Mouse (Mus musculus) frontal cortex, adult 2 months (tissue): ENCODE data around the gene Hes5. TPM values are rescaled to one million over a fixed set of nuclear protein-coding genes. Genes with fewer than 3 reads are reported as not detected.
A peak's percentile ranks its signal among the peaks of the same experiment; 100 is the strongest.

Experiments used
- DNase-seq, 2 experiments: peaks; one replicate each; pipeline ENCODE4 v3.0.0; 2022; ENCODE audit warnings: low spot score in 1 of 2; ENCODE audit errors: extremely low spot score in 1 of 2
- polyA plus RNA-seq: library from polyadenylated mRNA; depleted of rRNA; stranded (reverse); fragments of >200 nt; gene quantifications from 2 replicates; pipeline ENCODE4 v1.2.3, GENCODE M21; 2012; rRNA removed

Gene Hes5
- 45.3 and 68.8 TPM in 2 replicates for polyA plus RNA-seq

DNA sequence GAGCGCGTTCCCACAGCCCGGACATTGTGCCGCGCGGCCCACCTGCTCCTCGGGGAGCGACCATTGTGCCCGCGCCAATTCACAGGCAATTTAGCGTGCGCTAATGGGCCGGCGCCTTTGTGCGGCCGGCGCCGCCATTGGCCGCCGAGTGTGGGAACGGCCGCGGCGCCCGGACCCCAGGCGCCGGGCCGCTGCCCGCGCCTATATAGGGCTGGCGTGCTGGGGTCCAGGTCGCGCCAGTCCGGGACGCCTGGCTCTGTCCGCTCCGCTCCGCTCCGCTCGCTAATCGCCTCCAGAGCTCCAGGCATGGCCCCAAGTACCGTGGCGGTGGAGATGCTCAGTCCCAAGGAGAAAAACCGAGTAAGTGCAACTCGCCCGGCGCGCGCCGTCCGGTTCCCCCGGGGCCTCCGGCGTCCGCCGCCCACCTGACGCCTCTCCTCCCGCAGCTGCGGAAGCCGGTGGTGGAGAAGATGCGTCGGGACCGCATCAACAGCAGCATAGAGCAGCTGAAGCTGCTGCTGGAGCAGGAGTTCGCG, at the start of gene Hes5:
Hes5 (plus strand) TSS at position 234 of the 536 bp plus-strand sequence.
- peak in 1 of 2 experiments; percentile 56 for DNase-seq

- no peak for DNase-seq
These were observed 49.1 kb upstream of the Hes5 start for GRCm38 (mm10) chr4:154911644-154912043.

- no peak for DNase-seq
These were observed 46.9 kb upstream of the Hes5 start for GRCm38 (mm10) chr4:154913845-154914244.

DNA sequence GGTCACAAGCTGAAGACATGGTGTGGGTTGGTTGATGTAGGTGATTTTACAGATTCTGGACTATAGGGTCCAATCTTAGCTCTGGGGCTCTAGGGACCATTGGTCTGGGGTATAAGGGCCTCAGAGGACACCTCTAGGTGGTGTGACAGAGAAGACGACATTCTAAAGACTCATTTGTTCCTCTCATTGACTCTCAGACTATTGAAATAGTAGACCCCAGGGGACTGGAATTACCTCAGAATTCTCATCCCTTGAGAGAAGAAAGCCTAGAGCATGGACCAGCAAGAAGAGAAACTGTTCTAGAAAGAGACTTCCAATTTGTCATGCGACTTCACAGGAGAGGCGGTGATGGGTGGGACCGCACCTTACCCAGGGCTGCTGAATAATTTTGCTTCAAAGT, 46.5 kb upstream of the Hes5 start:
- DNase-seq: no peak

DNA sequence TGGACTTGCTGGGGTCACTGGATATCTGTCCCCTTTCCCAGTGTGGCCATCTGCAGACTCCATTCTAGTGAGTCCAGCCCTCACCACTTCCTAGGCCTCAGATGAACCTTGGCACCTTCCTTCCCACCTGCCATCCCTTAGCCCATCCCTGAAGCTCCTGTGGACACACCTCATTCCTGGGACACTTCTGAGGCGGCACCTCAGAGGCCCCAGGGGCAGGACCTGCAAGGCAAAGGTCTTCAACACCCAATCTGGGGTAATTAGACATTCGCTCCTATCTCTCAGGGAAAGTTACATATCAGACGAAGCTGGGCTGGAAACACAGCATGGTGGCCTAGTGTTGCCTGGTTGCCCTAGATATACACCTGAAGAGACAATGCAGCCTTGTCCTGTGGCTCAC, 46.0 kb upstream of the Hes5 start:
- no peak for DNase-seq

GRCm38 (mm10) chr4:154915286-154915685, 45.4 kb upstream of the Hes5 start:
- no peak for DNase-seq

DNA sequence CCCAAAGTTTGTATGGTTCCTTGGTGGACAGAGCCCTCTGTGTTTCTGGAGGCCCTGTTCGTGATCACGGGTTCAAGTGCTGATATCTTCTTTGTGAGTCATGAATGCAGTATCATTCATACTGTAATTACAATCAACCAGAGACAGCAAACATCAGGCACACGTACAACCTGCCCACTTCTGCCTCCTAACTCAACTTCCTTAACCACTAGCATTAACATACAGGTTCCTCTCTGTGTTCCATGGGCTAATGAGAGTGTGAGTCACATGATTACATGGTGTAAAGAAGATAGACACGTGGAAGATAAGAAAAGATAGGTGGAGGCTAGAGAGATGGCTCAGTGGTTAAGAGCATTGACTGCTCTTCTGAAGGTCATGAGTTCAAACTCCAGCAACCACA, 44.1 kb upstream of the Hes5 start:
- DNase-seq: no peak

- no peak for DNase-seq
These were observed 38.4 kb upstream of the Hes5 start for GRCm38 (mm10) chr4:154922291-154922690.

DNA sequence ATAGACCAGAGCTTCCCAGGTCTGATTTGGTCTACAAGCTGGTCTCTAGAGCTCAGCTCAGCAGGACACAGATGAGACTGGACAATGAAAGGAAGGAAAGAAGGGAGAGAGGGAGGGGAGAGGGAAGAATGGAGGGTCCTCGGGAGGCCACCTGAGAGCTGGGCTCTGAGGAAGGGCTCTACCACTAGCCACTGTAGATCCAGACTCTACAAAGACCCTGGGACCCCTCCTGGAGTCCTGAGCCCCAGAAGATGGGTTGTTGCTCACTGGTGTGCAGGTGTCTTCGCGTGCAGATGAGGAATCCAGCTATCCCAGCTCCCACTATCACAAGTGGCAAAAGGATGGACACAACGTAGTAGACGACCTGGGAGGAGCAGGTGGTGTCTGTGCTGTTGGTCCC, 37.8 kb upstream of the Hes5 start:
- no peak for DNase-seq

DNA sequence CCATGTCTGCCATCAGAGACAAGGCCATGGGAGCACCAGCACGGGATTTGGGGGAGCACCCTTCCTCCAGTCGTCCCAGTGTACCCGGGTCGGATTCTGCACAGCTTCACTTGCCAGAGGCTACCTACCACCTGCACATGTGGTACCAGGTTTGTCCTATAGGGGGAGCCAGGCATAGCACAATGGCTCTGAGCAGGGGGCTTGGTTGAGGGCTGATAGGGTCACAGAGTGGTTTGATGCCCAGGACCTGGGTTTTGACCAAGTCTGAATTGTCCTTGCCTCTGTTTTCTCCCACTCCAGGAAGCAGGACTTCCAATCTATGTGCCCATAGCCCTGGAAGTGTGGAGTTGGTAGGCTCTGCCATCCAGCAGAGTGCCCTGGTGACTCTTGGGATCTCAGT, 35.3 kb upstream of the Hes5 start:
- no peak for DNase-seq

DNA sequence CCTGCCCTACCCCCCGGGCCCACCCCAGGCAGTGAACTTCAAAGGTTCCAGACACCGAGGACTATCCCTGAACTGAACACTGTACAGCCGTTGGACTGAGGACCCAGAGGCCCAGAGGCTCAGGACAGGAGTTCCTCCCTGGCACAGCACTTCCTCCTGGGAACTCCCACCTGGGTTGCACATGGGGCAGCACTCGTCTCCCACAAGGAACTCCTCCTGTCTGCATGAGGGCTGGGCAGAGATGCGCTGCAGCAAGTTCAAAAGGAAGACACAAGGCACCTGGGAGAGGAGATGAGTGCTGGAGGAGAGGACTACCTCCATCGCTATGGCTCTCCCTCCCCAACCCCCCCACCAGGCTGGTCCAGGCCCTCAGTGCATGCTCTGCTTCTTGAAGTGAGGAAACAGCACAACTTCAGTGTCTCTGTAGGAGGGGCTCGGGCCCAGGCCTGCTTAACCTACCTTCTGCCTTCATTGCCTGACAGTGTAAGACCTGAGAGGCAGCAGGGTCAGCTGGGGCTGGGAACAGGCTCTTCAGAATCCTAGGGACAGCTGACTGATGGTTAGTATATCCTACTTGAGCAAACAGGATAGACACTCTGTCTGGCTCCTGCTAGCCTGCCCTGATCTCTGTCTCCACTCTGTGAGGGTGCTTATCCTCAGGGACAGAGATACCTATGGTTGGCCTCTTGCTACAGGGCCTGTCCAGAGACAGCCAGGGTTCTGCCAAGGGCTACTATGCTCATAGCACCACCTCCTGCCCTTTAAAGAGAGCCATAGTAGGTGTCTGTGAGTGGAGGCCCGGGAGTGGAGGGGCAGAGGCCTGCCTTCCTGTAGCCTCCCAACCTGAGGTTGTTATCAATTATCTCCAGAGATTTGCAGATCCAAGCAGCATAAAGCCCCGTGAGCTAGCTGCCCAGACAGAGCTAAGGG, 33.5 kb upstream of the Hes5 start:
- no peak for DNase-seq

DNA sequence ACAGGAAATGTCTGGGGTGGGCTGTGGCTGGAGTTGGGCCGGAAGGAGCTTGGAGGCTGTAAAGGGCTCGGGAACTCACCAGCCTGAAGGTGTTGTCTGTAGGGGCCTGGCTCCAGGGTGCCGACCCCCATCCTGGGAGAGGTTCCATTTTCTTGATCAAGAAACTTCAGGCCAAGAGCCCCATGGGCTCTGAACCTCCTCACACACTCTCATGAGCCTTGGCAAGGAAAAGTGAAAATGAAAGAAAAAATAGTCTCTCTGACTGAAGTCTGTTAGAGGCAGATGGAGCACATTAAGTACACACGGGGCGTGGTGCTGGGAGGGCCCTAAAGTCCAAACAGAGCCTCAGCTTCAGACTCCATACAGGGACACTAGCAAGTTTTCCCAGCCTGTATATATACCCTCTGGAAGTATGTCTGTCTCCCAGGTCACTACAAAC, 32.8 kb upstream of the Hes5 start:
- DNase-seq: no peak

DNA sequence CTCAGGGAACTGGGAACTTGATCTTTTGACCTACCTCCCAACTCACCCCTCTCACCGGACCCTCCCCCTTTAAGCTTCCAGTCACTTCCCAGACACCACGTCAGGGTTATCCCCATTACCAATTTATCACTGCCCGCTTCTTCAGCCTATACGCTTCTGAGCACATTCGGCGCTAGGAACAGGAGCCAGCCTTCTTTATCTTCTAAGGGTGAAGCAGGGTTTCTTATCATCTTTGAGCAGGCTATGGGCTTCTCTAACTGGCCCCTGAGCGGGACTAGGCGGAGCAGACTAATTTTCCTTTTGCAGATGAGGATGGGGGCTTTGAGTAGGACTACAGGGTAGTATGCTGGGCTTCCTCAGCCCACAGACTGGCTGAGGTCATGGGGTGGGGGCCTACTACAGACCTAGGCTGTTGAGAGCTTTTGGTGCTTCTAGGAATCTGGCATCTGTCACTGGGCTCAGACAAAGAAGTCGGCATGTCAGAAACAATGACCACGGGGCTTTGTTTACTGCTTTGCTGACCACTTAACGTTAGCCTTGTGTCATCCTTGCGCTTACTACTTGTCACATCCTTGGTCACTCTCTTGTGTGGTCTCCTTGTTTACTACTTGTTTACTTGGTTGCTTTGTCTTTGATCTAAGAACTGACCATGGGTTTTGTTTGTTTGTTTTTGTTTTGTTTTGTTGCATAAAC, 32.2 kb upstream of the Hes5 start, which contains the start of gene Tnfrsf14:
Tnfrsf14 (minus strand) TSS at position 169 of the 693 bp plus-strand sequence.
- no peak for DNase-seq

DNA sequence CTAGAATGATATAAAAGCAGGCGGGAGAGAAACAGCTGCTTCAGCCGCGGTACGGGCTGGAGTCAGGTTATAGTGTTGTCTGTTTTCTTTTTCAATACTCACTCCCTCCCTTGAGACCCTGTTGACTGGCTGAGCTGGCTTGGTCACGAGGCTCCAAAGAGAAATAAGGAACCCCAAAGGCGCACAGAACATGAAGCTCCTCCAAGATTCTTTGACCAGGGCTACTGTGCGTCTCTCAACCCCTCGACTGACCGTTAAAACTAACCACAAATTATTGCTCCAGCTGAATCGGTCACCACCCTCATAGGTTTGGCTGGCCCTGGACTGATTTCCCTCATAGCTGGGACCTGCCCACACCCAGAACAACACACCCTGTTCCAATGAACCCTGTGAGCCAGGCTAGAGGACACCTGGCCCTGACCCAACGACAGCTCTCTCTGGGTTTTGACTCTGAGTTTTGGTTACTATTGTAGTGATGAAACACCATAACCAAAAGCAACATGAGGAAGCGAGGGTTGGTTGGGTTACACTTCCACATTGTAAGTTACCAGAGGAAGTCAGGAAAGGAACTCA, 31.5 kb upstream of the Hes5 start:
- DNase-seq: no peak

DNA sequence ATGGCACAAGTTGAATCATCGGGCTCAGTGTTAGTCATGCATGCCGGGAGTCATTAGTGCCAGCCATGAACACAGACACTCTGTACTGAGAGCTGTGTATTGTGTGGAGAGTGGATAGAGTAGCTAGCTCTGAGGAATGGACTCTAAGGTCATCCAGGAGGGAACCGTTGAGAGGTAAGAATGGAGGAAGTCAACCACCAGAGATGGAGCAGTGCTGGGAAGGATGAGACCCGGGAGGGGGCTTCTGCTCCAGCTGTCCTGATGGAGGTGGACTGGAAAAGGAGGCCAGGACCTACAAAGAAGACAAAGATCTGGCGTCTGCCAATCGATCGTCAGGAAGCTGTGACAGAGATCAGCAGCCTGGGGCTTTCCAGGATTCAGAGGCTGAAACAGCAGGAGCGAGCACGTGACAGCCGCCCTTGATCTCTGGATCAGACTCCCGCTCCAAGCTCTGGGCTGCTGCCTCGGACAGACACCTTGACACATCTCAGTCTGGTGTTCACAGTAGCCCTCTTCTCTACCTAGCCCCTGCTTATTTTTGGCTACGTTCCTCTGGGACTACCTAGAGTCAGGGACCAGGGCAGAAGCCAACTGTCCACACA, 27.3 kb upstream of the Hes5 start:
- DNase-seq: no peak

DNA sequence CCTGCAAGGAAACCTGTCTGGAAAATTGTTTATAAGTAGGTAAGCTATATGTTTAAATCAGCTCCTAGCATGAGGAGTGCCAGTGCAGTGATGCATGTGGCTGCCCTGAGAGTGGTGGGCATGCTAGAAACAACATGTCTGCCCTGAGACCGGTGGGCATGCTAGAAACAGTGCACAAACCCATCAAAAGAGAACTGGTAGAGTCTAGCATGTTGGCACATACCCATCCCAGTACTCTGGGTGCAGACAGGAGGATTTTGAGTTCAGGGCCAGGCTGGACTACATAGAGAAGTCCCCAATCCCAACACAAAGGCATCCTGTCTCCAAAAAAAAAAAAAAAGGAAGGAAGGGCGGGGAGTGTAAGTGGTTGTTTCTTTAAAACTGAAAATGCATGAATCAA, 25.9 kb upstream of the Hes5 start:
- no peak for DNase-seq

DNA sequence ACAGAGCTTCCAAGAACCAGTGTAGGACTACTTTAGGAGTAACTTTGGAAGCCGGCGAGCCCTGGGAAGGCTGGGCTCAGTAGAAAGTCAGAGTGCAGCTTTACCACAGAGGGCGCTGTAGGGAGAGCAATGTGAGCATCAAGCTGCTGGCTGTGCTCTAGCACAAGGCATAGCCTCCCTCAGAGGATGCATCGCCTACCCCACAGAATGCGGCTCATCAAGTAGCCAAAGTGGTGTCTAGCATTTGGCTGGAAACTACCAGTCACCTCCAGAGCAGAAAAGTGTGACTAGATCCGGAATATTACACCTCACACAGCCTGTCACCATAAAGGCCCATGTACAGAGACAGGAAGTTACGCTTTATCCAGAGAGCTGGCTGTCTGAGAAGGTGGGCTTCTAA, 24.9 kb upstream of the Hes5 start:
- no peak for DNase-seq

DNA sequence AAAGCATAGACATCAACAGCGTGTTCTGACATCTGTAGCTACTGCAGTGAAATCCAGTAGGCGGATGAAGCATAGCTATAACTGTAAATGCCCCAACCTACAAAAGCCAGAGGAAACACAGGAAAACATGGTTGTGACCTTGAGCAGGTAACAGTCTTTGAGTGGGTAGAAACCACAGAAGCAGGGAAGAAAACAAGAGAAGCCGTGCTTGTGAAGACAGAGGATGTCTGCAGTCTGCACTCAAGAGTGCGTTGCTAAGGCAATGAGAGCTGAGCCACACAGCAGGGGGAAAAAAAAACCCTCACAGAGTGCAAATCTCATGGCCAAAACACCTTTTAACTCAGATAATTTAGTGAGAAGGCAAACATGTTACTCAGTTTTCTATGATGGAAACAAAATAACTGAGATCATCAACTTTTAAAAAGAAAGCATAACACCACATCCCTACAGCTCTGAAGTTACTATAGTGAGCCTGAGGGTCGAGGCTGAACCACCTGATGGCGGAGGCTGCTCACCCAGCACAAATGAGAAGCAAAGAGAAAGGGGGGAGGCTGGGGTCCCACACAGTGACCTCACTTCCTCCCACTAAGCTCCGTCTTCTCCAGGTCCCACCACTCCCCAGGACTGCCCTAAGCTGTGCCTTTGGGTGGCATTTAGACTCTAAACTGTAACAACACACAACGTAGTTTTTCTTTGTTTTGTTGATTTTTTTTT, 24.0 kb upstream of the Hes5 start:
- DNase-seq: no peak

DNA sequence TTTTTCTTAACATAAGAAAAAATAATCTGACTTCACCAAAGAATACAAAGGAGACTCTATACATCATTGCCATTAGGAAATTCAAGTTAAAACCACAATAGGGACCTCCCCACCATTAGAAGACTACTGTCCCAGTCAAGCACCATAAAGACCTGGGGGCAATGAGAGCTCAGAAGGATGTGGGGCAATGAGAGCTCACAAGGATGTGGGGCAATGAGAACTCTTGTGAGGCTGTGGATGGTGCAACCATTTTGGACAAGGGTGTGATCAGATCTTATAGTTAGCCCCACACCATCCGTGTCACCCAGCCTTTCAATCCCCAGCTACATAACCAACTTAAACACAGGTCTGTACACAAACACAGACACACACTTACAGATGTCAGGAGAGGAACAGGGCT, 23.0 kb upstream of the Hes5 start:
- DNase-seq: no peak

DNA sequence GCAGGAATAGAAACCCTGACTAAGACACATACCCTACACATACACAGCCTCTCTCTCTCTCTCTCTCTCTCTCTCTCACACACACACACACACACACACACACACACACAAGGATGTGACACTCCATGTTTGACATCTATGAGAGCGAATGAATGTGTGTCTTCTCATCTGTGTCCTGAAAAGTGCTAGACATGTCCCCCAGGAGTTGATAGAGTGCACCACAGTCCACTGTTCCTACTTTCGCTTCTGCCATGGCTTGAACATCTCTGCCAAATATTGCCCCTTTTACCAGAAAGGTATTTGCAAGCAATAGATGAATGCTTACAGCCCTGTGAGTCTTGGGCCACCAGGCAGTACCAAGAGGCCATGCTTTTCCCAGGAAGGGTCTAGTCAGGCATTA, 20.6 kb upstream of the Hes5 start:
- DNase-seq: no peak
